Mouse (Mus musculus): ENCODE measurements around the gene Ddah2. TPM values are rescaled to one million over a fixed set of nuclear protein-coding genes. Genes with fewer than 3 reads are reported as not detected.
A peak's percentile ranks its signal among the peaks of the same experiment; 100 is the strongest.

Ddah2 gene
- polyA plus RNA-seq, 1 experiment from 2014 or later = 261 TPM

DNA sequence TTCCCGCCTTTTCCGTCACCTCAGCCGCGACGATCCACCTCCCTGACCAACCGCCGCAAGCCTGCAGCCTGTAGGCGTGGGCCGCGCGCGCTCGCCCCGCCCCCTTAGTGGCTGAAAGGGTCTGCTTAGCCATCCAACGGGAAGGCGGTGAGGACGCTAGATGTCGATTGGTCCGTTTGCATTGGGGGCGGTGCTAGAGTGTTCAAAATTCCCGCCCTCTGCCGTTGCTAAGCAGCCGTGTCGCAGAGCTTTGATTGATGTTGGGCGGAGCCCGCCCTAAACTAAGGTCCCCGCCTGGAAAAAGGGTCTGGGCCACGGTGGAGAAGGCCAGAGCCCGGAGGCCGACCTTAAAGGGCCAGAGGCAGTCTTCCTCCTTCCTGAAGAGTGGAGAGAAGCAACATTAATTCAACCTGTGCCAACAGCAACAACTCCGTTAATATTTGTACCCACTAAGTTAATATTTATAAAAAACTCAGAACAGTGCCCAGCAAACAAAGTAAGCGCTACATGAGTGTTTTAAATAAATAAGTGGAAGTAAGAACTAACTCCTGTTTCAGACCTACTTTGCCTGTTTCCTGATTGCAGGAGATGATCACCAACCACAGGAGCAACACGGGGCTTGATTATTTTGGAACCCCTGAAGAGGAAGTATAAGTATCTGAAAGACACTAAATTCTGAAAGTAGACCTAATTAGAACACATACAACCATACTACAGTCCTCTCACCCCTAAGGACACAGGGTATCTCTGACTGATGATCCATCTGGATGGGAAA is 12.0 kb upstream of the Ddah2 start, which contains the start of gene Msh5:
Msh5 (minus strand) TSS at position 65 of the 775 bp plus-strand sequence.
- WGBS = 2% methylated on average over 33 of the region's 33 CpGs
- H3K27ac ChIP-seq (replicated peaks) = peak within 1 kb of the TSS; percentile 67
- no peaks in the 10 kb centered on the region for H3K36me3 ChIP-seq
- peaks cover 41% of the 10 kb centered on the region for H3K4me1 ChIP-seq
- peak; percentile 96 for ATAC-seq (ENCODE audit: low FRiP score)
- peak within 1 kb of the TSS; percentile 73 for H3K9ac ChIP-seq (replicated peaks)
- H3K9me3 ChIP-seq (replicated peaks) = no peaks in the 10 kb centered on the region
- H3K27me3 ChIP-seq (replicated peaks) = no peaks in the 10 kb centered on the region
- peak within 1 kb of the TSS; percentile 59 for H3K4me3 ChIP-seq (replicated peaks)
- peak within 1 kb of the TSS; percentile 94 for H3K4me2 ChIP-seq

DNA sequence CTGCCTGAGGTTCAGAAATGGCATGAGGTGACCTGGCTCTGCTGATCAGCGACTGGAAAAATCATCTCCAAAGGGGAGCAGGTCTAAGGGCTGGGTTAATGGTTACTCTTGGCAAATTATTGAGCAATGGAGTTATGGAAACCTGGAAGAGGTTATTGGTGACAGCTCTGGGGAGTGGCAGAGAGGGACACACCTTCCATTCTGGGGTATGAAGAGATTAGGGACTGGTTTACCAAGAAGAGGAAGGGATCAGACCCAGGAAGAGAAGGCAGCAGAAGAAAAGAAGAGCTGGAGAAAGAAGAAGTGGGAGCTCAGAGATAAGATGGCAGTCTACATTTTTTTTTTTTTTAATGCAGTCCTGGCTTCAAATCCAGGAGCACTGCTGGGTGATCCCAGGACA is 11.1 kb upstream of the Ddah2 start:
- H3K27ac ChIP-seq (replicated peaks) = peak overlapping the region; percentile 82
- no peaks in the 10 kb centered on the region for H3K36me3 ChIP-seq
- peaks cover 48% of the 10 kb centered on the region for H3K4me1 ChIP-seq
- H3K4me2 ChIP-seq = peak overlapping the region; percentile 11; the same call in 1 of the 2 replicates
- H3K9ac ChIP-seq (replicated peaks) = no peak overlapping the region
- no peak overlapping the region for H3K4me3 ChIP-seq (replicated peaks)
- H3K27me3 ChIP-seq (replicated peaks) = no peaks in the 10 kb centered on the region
- ATAC-seq (ENCODE audit: low FRiP score) = no peak
- no peaks in the 10 kb centered on the region for H3K9me3 ChIP-seq (replicated peaks)
- WGBS = 38% methylated on average over 1 of the region's 1 CpGs

DNA sequence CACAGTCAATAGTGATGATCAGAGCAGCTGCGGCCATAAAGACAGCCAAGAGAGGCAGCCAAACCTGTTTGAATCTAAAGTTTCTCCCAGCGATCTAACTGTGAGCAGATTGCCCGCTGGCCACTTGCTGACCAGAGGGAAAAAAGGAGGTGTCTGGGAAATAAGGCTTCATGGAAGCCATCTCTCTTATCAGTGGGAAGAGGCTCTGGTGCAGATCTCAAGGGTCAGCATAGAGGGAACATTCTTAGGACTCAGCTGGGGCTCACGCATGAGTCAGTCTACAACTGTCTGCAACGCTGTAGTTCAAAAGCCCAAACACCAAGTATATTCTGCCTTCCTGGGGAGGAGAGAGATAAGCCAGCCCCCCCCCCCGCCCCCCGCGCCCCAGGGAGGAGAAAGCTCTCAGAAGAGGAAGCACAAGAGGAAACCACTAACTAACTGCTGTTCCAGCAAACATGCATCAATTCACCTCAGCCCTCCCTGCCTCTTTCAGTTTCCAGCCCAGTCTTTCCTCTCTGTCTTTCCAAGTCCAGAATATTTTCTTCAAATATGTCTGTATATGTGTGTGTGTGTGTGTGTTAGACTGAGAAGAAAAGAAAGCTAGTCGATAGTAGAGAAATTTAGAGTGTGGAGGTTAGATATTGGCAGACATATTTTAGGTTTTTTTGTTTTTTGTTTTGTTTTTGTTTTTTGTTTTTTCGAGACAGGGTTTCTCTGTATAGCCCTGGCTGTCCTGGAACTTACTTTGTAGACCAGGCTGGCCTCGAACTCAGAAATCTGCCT is 10.5 kb upstream of the Ddah2 start:
- 44% methylated on average over 11 of the region's 11 CpGs for WGBS

GRCm38 (mm10) chr17:35048932-35049440 is 9.8 kb upstream of the Ddah2 start:
- Histone ChIP-seq H3K27me3 (replicated peaks) (no peaks in the 10 kb centered on the region), H3K36me3 (no peaks in the 10 kb centered on the region), H3K4me3 (replicated peaks) (no peak overlapping the region), H3K27ac (replicated peaks) (peak overlapping the region; percentile 82), H3K9ac (replicated peaks) (no peak overlapping the region), H3K4me2 (no peak overlapping the region), H3K4me1 (peaks cover 51% of the 10 kb centered on the region), H3K9me3 (replicated peaks) (no peaks in the 10 kb centered on the region)
- no peak for ATAC-seq (ENCODE audit: low FRiP score)
- WGBS = 78% methylated on average over 5 of the region's 5 CpGs

More for the DNA sequence above, 10.5 kb upstream of the Ddah2 start:
- H3K4me3 ChIP-seq (replicated peaks) = no peak overlapping the region
- no peak for ATAC-seq (ENCODE audit: low FRiP score)
- no peak overlapping the region for H3K9ac ChIP-seq (replicated peaks)
- no peaks in the 10 kb centered on the region for H3K27me3 ChIP-seq (replicated peaks)
- H3K4me2 ChIP-seq = peak overlapping the region; percentile 11; the same call in 1 of the 2 replicates
- H3K9me3 ChIP-seq (replicated peaks) = no peaks in the 10 kb centered on the region
- peaks cover 51% of the 10 kb centered on the region for H3K4me1 ChIP-seq
- H3K27ac ChIP-seq (replicated peaks) = peak overlapping the region; percentile 82
- no peaks in the 10 kb centered on the region for H3K36me3 ChIP-seq

DNA sequence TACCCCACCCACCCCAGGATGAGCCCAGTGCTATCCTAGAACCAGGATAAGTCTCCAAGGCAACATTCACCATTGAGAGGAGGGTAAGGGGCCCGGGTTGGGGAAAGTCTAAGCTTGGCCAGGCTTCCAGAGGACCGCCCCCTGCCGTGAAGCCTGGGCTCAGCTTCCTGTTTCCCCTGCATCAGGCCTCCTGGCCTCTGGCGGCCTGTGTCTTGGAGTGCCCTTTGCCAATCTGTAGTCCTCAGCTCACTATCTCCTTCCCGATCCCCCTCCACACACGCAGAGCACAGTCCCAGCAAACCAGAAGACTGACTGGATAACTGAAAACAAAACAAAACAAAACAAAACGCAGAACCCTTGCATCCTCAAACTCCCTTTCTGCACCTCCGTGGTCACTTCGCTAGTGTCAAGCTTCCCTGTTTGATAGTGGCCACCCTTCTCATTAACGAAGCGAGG is 9.2 kb upstream of the Ddah2 start, which contains the start of gene Clic1:
Clic1 (plus strand) TSS at position 406 of the 456 bp plus-strand sequence.
- H3K4me3 ChIP-seq (replicated peaks) = peak within 1 kb of the TSS; percentile 42
- H3K4me1 ChIP-seq = peaks cover 51% of the 10 kb centered on the region
- peak within 1 kb of the TSS; percentile 60 for H3K4me2 ChIP-seq
- peak within 1 kb of the TSS; percentile 82 for H3K27ac ChIP-seq (replicated peaks)
- no peaks in the 10 kb centered on the region for H3K27me3 ChIP-seq (replicated peaks)
- H3K9me3 ChIP-seq (replicated peaks) = no peaks in the 10 kb centered on the region
- H3K36me3 ChIP-seq = peaks cover 2% of the 10 kb centered on the region; the same call in 1 of the 2 replicates
- peak within 1 kb of the TSS; percentile 44 for H3K9ac ChIP-seq (replicated peaks)
- 5% methylated on average over 11 of the region's 11 CpGs for WGBS
- no peak for ATAC-seq (ENCODE audit: low FRiP score)

GRCm38 (mm10) chr17:35050126-35050750 is 8.6 kb upstream of the Ddah2 start:
- ATAC-seq (ENCODE audit: low FRiP score) = no peak
- Histone ChIP-seq H3K4me2 (peak overlapping the region; percentile 60), H3K9me3 (replicated peaks) (no peaks in the 10 kb centered on the region), H3K27ac (replicated peaks) (peak overlapping the region; percentile 82), H3K9ac (replicated peaks) (peak overlapping the region; percentile 44), H3K4me3 (replicated peaks) (peak overlapping the region; percentile 42), H3K27me3 (replicated peaks) (no peaks in the 10 kb centered on the region), H3K36me3 (peaks cover 2% of the 10 kb centered on the region; the same call in 1 of the 2 replicates), H3K4me1 (peaks cover 51% of the 10 kb centered on the region)
- under 1% methylated on average over 26 of the region's 27 CpGs for WGBS

DNA sequence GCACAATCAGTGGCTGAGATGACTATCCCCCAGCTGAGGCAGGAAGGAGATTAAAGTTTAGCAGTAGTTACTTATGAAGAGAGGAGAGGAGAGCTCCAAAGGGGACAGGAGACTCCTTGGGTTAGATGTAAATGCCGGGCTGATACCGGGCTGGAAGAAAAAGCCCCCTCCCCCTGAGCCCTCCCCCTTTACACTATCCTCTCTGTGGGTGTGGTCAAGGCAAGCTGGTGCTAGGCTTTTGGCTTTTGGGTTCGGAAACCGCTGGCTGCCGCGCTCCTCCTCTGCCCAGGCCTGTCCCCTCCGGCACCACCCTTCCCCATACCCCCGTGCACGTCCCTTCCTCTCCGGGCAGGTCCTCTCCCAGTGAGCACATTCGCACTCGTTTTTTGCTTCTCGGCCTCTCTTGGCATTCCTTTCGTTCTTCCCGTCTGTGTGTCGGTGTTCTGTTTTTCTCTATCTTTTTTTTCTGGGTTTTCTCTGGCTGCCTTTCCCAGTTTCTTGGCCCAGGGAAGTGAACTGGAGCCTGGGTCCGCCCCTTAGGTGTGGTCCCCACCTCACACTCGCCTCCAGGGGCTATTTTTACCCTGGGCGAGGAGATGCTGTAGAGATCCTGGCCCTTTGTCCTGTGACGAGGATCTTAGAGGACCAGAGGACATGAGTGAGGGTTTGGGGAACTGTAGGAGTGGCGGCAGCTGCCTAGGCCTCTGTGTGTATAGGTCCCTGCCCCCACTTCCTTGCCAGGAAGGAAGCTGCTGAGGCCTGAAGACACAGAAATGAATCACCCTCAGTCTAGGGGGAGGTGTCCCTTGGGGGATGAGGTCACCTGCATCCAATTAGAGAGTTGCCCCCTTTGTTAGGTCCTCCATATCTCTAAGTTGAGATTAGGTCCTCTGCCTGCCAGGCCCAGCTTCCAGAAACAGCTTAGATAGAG is 7.4 kb upstream of the Ddah2 start:
- Histone ChIP-seq H3K4me3 (replicated peaks) (peak overlapping the region; percentile 42), H3K9me3 (replicated peaks) (no peaks in the 10 kb centered on the region), H3K4me1 (peaks cover 46% of the 10 kb centered on the region), H3K27me3 (replicated peaks) (no peaks in the 10 kb centered on the region), H3K36me3 (peaks cover 2% of the 10 kb centered on the region; the same call in 1 of the 2 replicates), H3K9ac (replicated peaks) (peak overlapping the region; percentile 51), H3K4me2 (peak overlapping the region; percentile 60), H3K27ac (replicated peaks) (peak overlapping the region; percentile 83)
- ATAC-seq (ENCODE audit: low FRiP score) = no peak
- 6% methylated on average over 21 of the region's 21 CpGs for WGBS

DNA sequence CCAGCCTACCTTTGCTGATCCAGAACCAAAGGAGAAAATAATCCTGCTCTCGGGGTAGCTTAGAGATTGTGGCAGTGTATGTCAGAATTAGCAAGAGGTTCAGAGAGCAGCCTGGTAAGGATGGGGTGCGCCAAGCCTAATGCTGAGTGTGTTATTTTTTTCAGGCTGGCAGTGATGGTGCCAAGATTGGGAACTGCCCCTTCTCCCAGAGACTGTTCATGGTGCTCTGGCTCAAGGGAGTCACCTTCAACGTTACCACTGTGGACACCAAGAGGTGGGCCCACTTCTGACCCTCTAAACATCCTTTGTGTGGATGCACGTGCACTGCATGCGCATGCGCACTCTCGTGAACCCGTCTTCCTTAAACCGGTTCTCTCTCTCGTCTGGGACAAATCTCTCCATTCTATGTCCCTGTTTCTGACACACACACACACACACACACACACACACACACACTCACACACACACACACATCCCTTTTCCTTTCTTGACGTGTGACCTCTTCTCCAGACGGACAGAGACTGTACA is 6.5 kb upstream of the Ddah2 start:
- peaks cover 40% of the 10 kb centered on the region for H3K4me1 ChIP-seq
- no peaks in the 10 kb centered on the region for H3K27me3 ChIP-seq (replicated peaks)
- H3K4me3 ChIP-seq (replicated peaks) = peak overlapping the region; percentile 42
- H3K4me2 ChIP-seq = peak overlapping the region; percentile 60
- H3K9ac ChIP-seq (replicated peaks) = 0 out of 2 replicates have a peak overlapping the region, but pooled peaks have one; percentile 51
- ATAC-seq (ENCODE audit: low FRiP score) = no peak
- H3K27ac ChIP-seq (replicated peaks) = peak overlapping the region; percentile 83
- 81% methylated on average over 12 of the region's 12 CpGs for WGBS
- no peaks in the 10 kb centered on the region for H3K9me3 ChIP-seq (replicated peaks)
- peaks cover 2% of the 10 kb centered on the region; the same call in 1 of the 2 replicates for H3K36me3 ChIP-seq

- Histone ChIP-seq H3K4me3 (replicated peaks) (no peak overlapping the region), H3K4me1 (peaks cover 41% of the 10 kb centered on the region), H3K36me3 (peaks cover 6% of the 10 kb centered on the region), H3K27ac (replicated peaks) (no peak overlapping the region), H3K4me2 (no peak overlapping the region), H3K9me3 (replicated peaks) (no peaks in the 10 kb centered on the region), H3K9ac (replicated peaks) (no peak overlapping the region; the same call in 1 of the 2 replicates), H3K27me3 (replicated peaks) (no peaks in the 10 kb centered on the region)
- ATAC-seq (ENCODE audit: low FRiP score) = no peak
- WGBS = 94% methylated on average over 7 of the region's 7 CpGs
These were observed 2.9 kb upstream of the Ddah2 start for GRCm38 (mm10) chr17:35055691-35056495.

Data from neural tube, embryonic 15.5 days (tissue).